8 mouse cellular contexts compared by ENCODE assay signal in the genomic region with DNA sequence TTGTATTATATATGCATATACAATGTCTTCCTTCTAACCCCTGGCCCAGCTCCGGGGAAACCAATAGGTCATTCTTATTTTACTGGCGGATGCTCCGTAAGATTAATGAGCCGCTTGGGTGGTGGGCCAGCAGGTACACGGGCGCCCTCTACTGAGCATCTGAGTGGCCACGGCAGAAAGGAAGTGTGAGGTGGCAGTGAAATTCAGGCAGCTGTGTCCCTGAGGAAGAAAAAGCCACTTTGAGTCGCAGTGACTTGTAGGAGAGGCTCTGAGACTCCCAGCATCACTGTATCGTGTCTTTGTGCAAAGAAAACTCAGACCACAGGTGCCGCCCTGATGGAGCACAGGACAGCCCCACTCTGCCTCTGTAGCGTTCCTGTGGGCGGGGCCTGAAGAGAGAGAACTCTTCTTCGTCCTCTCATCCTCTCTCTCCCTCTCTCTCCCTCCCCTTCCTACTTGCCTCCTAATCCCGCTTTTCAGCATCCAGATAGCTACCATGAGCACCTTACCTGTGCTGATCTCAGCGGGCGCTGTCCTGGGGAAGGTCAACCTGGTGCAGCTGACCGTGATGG. TPM values are rescaled to one million over a fixed set of nuclear protein-coding genes. Genes with fewer than 3 reads are reported as not detected.
DNase-seq lines count a peak whose midpoint lies in the region; ATAC-seq lines count a peak whose summit lies in the region.

No protein-coding gene starts in this region.

- H3K4me2 ChIP-seq in hindbrain, embryonic 16.5 days (ENCODE audit: low read length): peak overlapping the region; percentile 77

- no peaks in the 10 kb centered on the region for H3K9me3 ChIP-seq in hindbrain, embryonic 16.5 days (ENCODE audit: control insufficient read depth, low read length)
- no peaks in the 10 kb centered on the region for H3K9me3 ChIP-seq in megakaryocyte, embryonic 14.5 days

- H3K36me3 ChIP-seq in hindbrain, embryonic 16.5 days (ENCODE audit: control insufficient read depth, insufficient read depth, low read length): no peaks in the 10 kb centered on the region
- H3K36me3 ChIP-seq in megakaryocyte, embryonic 14.5 days (replicated peaks; ENCODE audit: low read length): no peaks in the 10 kb centered on the region

- no peaks in the 10 kb centered on the region for H3K27me3 ChIP-seq in hindbrain, embryonic 16.5 days (replicated peaks; ENCODE audit: control insufficient read depth, insufficient read depth, low read length)
- H3K27me3 ChIP-seq in megakaryocyte, embryonic 14.5 days (replicated peaks): peaks cover 22% of the 10 kb centered on the region

- peak overlapping the region; percentile 36 for H3K4me3 ChIP-seq in hindbrain, embryonic 16.5 days (ENCODE audit: low read length)
- peak overlapping the region; percentile 90 for H3K4me3 ChIP-seq in megakaryocyte, embryonic 14.5 days (replicated peaks)

- no peak overlapping the region for H3K27ac ChIP-seq in hindbrain, embryonic 16.5 days (ENCODE audit: low read depth, low read length)

- H3K4me1 ChIP-seq in hindbrain, embryonic 16.5 days (ENCODE audit: control insufficient read depth, insufficient read depth, low read depth, low read length): peaks cover 5% of the 10 kb centered on the region
- H3K4me1 ChIP-seq in megakaryocyte, embryonic 14.5 days: peaks cover 31% of the 10 kb centered on the region

- peak overlapping the region; percentile 57 for H3K9ac ChIP-seq in hindbrain, embryonic 16.5 days (ENCODE audit: low read depth, low read length)

- DNase-seq in T-cell, adult 2 months (ENCODE audit: low spot score): peak; percentile 64
- DNase-seq in cerebellum, postnatal 36 days: peak; percentile 74 to 79
- DNase-seq in gastrocnemius, adult 18-20 months (ENCODE audit: low spot score): peak; percentile 60
- peak; percentile 59 to 81 for DNase-seq in left cerebral cortex, postnatal 10 days (ENCODE audit: extremely low spot score in 1 of 2, low spot score in 2 of 2)
- peak; percentile 69 to 82 for DNase-seq in right cerebral cortex, postnatal 10 days (ENCODE audit: low spot score in 2 of 2)
- peak; percentile 74 for DNase-seq in urinary bladder, postnatal 25 days (ENCODE audit: low spot score)

- intact Hi-C loops in left cerebral cortex, postnatal 10 days (cut with DNase I): no loop called here

- 2% methylated on average over 17 of the region's 17 CpGs for WGBS in hindbrain, embryonic 16.5 days

- ATAC-seq in hindbrain, embryonic 16.5 days: peak; percentile 42; the same call in 1 of the 2 replicates

RNA-seq across cellular contexts. Expression of gene Rhd, which starts 15.2 kb away (rescaled TPM):
- not detected for total RNA-seq in gastrocnemius, adult 18-20 months (2021)
- 1.7 and 2.1 TPM in 2 replicates for polyA plus RNA-seq in hindbrain, embryonic 16.5 days (2015; fragmentation: Nextera tagmentation; extraction: Ambion mirVana)
- total RNA-seq in left cerebral cortex, postnatal 10 days (2021): not detected
- not detected in 2 replicates for polyA plus RNA-seq in megakaryocyte, embryonic 14.5 days (2012; ENCODE audit: insufficient read depth, low replicate concordance)

RNA-seq across cellular contexts. Expression of gene Maco1, which starts 26.4 kb away (rescaled TPM):
- total RNA-seq in gastrocnemius, adult 18-20 months (2021): 10 to 100 TPM; 14.7 to 17.0 TPM
- 75.4 and 76.6 TPM in 2 replicates for polyA plus RNA-seq in hindbrain, embryonic 16.5 days (2015; fragmentation: Nextera tagmentation; extraction: Ambion mirVana)
- total RNA-seq in left cerebral cortex, postnatal 10 days (2021): 10 to 100 TPM; 56.1 to 57.5 TPM
- 6.0 and 14.2 TPM in 2 replicates for polyA plus RNA-seq in megakaryocyte, embryonic 14.5 days (2012; ENCODE audit: insufficient read depth, low replicate concordance)

RNA-seq across cellular contexts. Expression of gene Tmem50a, which starts 35.3 kb away (rescaled TPM):
- total RNA-seq in gastrocnemius, adult 18-20 months (2021): 10 to 100 TPM; 29.9 to 31.9 TPM
- 214 and 227 TPM in 2 replicates for polyA plus RNA-seq in hindbrain, embryonic 16.5 days (2015; fragmentation: Nextera tagmentation; extraction: Ambion mirVana)
- total RNA-seq in left cerebral cortex, postnatal 10 days (2021): 100 to 1,000 TPM; 128 to 133 TPM
- polyA plus RNA-seq in megakaryocyte, embryonic 14.5 days (2012; ENCODE audit: insufficient read depth, low replicate concordance): 8.9 and 16.9 TPM in 2 replicates

RNA-seq across cellular contexts. Expression of gene Rsrp1, which starts 43.9 kb away (rescaled TPM):
- 100 to 1,000 TPM; 149 to 155 TPM for total RNA-seq in gastrocnemius, adult 18-20 months (2021)
- polyA plus RNA-seq in hindbrain, embryonic 16.5 days (2015; fragmentation: Nextera tagmentation; extraction: Ambion mirVana): 453 and 454 TPM in 2 replicates
- total RNA-seq in left cerebral cortex, postnatal 10 days (2021): 100 to 1,000 TPM; 256 to 271 TPM
- 176 and 605 TPM in 2 replicates for polyA plus RNA-seq in megakaryocyte, embryonic 14.5 days (2012; ENCODE audit: insufficient read depth, low replicate concordance)

RNA-seq across cellular contexts. Expression of gene Syf2, which starts 51.2 kb away (rescaled TPM):
- 10 to 100 TPM; 43.3 to 43.9 TPM for total RNA-seq in gastrocnemius, adult 18-20 months (2021)
- polyA plus RNA-seq in hindbrain, embryonic 16.5 days (2015; fragmentation: Nextera tagmentation; extraction: Ambion mirVana): 53.8 and 58.2 TPM in 2 replicates
- total RNA-seq in left cerebral cortex, postnatal 10 days (2021): 10 to 100 TPM; 34.5 to 39.6 TPM
- 6.0 and 63.1 TPM in 2 replicates for polyA plus RNA-seq in megakaryocyte, embryonic 14.5 days (2012; ENCODE audit: insufficient read depth, low replicate concordance)
